Mouse (Mus musculus) layer of hippocampus, postnatal 36 days (tissue): ENCODE data around the gene Myo1e. TPM values are rescaled to one million over a fixed set of nuclear protein-coding genes. Genes with fewer than 3 reads are reported as not detected.

Experiments
- DNase-seq, 2 experiments: peaks; one replicate each; pipeline ENCODE4 v3.0.0; 2022
- total RNA-seq, 2 experiments: library from RNA; stranded (reverse); gene quantifications; 2 replicates each; pipeline ENCODE4 v1.2.3; 2021

Gene Myo1e
- 1 to 10 TPM; 8.0 to 8.1 TPM for total RNA-seq

- peak; percentile 85 to 89 for DNase-seq
Observed at GRCm38 (mm10) chr9:70207151-70207831, at the start of gene Myo1e. Myo1e (plus strand) TSS chr9:70207350.

GRCm38 (mm10) chr9:70160071-70160470, 47.1 kb upstream of the Myo1e start:
- DNase-seq = peak in 1 of 2 experiments; percentile 23

- DNase-seq = no peak
Observed at GRCm38 (mm10) chr9:70168973-70169372, 38.2 kb upstream of the Myo1e start.

DNA sequence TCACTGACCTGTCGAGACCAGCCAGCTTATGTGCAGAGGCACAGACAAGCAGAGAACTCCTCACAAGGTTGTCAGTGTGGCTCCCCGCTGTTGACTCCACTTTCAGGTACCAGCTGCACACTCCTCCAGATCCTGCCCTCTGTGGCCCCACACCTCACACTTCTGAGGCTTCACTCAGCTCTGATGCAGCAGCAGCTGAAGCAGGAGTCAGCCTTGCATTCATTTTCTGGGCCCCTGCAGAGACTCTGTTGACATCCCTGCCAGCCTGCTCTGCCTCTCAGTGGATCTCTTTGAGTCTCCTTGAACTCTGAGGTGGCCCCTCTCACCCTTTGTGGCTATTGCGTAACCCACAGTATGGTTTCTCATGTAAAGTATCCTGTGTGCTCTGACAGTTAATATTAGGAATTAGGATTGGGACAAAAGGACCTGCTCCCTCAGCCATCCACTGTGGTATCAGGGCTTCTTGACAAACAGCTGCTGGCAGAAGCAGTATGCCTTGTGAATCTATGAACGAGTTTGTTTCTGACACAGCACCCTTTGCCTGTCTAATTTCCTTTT, 32.8 kb upstream of the Myo1e start:
- DNase-seq = no peak

DNA sequence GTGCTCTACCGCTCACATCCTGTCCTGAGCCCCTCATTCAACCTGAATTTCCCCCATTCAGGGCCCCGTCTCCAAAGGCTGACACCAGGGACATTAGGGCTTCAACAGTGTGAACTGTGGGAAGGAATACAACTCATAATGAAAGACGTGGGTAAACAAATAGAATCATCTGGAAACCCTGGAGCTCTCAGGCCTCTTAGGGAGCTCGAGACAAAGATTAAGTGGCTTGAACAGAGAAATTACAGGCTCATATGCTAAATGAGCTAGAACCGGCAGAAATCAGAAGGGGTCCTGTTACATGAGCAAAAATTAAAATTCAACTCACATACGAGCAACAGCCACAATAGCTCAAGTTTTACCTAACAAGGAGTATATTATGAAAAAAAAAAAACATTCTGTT, 32.3 kb upstream of the Myo1e start:
- no peak for DNase-seq

DNA sequence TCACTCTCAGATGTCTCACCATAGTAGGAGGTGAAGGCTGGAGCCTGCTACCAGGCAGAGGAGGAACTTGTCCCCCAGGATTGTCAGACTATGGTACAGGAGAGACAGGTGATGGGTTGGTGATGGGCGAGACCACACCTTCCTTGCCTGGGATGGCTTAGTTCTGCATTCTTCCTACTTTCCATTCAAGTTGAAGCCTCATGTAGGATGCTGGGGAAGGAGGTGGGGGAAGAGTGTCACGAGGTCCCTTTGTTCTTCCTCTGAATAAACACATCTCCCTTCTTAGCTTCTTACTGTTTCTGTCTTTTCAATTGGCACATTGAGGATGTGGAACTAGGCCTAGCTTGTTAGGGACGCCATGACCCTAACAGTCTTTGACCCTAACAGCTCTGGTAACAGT, 30.9 kb upstream of the Myo1e start:
- no peak for DNase-seq

DNA sequence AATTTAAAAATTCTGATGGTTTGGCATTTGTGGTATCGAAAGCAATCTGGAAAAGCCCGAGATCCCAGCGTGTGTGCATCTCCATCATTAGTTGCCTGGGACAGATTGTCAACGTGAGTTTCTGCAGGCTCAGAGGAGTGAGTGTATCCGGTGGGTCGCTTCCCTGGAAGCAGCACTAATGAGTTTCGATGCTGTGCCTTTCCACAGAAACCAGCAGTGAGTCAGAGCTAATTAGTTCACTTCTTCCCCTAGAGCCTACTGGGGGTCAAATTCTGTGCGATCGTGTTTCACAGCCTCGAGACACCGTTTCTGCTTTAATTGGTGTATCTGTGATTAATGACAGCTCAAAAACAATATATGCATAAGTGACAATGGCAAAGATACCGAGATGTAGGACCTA, 25.4 kb upstream of the Myo1e start:
- peak in 1 of 2 experiments; percentile 6 for DNase-seq

DNA sequence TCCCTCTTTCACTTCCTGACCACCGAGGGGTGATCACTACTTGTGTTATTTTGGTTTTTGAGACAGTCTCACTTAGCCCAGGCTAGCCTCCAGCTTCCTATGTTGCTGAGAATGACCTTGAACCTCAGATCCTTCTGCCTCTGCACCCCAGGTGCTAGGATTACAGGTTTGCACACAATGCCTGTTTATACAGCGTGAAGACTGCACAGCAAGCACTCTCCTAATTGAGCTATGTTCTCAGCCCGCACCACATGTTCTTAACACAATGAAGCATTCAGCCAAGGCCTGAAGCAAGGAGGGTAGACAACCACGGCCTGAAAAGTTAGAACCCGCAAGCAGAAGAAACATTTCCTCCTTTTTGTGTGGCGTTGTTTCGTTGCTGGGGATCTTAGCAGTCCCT, 24.5 kb upstream of the Myo1e start:
- DNase-seq = no peak

DNA sequence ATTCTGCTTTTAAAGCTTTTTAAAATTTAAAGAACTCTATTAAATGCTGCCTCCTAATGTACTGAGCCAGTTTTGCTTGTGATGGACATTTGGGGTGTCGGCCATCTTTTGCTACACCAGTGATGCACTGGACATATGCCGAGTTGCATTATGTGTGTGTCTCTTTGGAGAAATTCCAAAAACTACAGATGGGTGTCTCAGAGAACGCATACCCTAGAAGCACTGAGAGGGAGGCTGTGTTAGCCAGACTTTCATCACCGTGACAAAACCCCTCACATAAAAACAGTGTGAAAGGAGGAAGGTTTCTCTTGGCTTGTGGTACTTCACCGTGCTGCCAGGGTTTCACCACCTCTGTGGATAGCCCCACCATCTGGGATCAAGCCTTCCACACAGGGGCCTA, 14.8 kb upstream of the Myo1e start:
- DNase-seq = no peak

DNA sequence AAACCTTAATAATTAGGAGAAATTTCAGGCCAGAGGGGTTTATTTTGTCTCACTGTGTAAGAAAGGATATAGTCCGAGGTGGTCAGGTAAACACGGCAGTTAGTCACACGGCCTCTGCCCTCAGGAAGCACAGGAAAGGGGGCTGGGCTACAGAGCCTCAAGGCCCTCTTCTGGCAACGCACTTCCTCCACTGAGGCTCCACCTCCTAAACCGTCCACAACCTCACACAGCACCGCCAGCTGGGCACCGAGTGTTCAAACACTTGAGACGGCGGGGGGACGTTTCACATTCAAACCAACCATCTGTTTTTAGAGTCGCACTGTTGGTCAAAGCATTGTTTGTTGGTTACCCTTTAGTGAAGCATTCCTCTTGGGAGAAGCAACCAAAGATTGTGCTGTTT, 12.5 kb upstream of the Myo1e start:
- no peak for DNase-seq

DNA sequence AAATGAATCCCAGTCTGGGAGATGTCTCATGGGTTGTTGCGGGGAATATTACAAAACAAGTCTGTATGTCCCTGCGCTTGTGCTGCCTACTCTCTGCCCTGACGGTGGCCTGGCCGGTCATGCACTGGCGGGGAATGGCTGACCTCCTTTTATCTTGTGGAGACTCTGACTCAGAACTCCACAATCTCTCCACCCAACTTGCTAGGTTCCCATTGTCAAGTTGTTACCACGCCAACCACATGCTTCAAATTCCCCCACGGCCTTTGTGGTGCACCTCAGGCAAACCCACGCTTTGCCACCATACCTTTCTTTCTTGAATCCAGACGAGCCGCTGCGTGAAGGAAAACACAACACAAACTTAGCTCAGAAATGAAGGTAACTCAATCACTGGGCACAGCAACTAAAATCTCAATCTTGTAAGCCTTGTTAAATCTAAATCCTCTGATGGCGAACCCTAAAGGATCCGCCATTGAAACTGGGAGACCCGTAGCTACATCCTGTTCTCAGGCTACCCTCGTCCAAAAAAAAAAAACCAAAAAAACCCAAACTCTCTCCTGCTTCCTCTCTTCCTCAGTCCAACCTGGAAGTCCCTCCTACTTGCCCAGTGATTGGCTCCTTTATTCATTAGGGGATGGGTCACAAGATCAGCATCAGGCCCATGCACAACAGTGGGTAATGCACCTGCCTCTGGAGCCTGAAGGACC, 10.0 kb upstream of the Myo1e start:
- DNase-seq = no peak

- DNase-seq = no peak
Observed at GRCm38 (mm10) chr9:70197992-70198391, 9.2 kb upstream of the Myo1e start.

DNA sequence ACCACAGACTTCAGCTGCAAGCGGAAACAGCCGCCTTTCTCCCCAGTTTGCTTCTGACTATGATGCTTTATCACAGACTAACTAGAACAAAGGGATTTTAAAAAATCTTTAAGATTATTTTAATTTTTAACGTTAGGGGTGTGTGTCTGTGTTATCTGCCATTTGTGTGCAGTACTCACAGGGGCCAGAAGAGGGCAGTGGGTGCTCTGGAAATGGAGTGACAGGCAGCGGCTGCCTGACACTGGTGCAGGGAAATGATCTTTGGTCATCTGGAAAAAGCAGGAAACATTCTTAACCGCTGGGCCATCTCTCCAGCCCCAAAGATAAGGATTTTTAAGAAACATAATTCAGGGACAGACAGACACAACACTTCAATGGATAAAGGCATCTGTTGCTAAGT, 4.4 kb upstream of the Myo1e start:
- DNase-seq = no peak

- DNase-seq = no peak
Observed at GRCm38 (mm10) chr9:70203267-70204076, 3.7 kb upstream of the Myo1e start.

DNA sequence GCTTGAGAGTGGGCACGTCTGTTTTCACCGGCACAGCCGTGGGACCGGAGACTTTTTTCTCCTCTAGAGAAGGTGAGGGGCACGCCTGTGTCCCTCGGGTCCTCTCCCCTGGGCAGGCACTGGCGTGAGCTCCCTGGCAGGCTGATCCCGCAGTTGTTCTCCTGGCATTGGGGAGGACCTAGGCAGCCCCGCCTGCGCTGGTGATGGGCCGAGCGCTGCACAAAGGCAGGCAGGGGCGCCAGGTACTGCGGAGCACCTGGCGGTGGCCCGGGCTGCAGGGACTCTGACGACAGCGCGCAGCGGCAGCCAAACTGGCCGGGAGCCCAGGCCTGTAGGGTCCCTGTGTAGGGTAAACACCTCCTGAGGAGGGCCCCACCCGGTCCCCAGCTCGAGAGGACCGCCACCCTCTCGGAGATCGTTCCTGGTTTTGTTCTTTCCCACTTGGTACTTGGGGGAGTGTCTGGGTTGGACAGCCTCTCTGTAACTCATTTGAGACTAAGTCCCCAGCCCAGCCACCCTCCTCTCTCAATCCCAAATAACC, 901 bp downstream of the Myo1e start:
- DNase-seq = peak in 1 of 2 experiments; percentile 13

DNA sequence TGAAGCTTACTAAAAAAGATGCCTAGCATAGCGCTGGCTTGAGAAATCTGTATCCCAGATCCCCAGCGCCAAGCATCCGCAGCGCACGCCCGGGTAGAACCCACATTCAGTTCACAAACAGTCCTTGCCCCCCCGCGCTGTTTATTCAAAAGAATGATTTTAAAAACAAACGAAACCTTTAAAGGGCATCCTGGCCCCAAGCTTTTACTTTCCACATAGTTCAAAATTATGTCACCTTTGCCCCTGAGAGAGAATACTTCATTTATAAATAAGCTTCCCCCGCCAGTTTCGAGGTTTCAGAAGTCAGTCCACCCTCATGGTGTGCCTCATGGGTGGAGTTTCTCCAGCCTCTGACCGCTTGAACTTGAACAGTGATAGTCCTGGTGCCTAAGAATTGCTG, 1.6 kb downstream of the Myo1e start:
- no peak for DNase-seq

DNA sequence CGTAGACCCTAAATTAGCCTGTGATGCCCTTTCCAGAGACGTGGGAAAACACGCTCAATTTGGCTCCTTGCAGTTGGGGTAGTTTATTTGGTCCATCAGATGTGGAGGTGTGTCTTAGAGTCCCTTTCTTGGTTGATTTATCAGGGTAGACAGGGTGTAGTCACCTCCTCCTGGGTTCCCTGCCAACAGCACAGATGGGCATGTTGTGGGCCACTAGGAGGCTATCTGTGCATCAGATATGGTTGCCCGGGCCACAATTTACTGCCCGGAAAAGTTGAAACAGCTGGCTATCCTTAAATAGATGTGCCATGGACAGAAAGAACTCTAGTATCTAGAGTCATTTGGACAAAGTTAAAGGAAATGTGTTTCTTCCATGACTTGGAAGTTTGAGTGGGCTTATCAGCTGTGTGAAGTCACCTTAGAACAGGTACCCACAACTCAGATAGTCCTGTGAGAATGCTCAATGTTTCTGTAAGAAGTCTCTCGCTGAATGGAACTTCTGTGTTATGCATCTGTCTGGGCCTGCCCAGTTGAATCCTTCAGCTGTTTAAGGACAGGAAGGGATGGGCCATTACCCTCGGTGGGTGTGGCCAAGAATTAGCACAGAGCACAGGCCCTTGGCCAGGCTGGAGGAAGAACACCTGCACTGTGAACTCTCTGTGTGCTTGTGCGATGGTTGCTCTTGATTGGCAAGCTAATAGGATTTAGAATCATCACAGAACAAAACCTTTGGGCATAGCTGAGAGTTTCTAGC, 2.3 kb downstream of the Myo1e start:
- no peak for DNase-seq

GRCm38 (mm10) chr9:70211638-70212037, 4.5 kb downstream of the Myo1e start:
- DNase-seq = no peak

GRCm38 (mm10) chr9:70216517-70216916, 9.4 kb downstream of the Myo1e start:
- no peak for DNase-seq

GRCm38 (mm10) chr9:70219295-70219931, 12.3 kb downstream of the Myo1e start:
- no peak for DNase-seq

DNA sequence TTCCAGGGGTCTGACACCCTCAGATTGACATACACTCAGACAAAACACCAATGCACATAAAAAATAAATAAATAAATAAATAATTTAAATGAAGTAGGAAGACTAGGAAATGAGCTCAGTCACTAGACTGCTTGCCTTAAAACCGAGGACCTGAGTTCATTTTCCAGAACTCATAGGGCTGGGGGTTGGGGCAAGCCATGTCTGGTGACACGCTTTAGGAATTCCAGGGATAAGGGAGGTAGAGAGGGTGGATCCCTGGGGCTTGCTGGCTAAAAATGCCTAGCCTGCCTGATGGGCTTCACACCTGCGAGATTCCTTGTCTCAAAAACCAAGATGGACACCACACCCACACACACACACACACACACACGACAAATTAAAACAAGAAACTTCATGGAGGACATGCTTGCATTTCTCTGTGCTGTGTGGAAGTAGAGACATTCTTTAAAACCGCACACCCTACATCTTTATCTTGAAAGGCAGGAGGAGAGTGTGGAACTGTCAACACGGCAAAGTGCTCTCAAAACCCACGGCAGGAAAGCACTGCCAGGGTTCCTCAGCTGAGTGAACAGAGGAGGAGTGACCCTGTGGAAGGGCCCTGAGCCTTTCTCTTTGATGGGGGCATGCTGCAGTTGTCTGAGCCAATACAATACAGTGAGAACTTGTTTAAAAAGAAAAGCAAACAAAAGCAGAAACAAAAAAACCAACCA, 13.5 kb downstream of the Myo1e start:
- DNase-seq = no peak
